Mouse (Mus musculus): ENCODE results near the gene Nat10. TPM values are rescaled to one million over a fixed set of nuclear protein-coding genes. Genes with fewer than 3 reads are reported as not detected.

Gene Nat10
- total and polyA plus RNA-seq, 2 experiments = 8.8 to 28.7 TPM

DNA sequence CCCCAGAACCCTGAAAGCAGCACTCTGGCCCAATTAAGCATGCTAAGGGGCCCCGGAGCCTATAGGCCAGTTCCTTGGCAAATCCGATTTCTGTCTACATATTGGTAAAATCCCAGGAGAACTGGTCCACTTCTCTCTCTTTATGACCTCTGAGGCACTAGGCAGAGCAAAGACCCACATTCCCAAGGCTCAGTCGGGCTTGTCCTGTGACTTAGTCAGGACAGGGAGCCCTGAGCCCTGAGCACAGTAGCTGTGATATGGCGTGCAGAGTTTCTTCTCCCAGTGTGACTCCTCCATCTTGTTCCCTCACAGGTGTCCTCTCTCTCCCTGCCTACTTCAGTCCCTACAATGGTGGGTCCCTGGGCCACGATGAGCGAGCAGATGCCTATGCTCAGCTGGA lies 82.6 kb downstream of the Nat10 start:
- H3K79me2 ChIP-seq (ENCODE audit: control insufficient read depth, insufficient read depth, low read length) = peaks cover 3% of the 10 kb centered on the region; the same call in 1 of the 2 replicates
- DNase-seq (ENCODE audit: extremely low read depth, low read depth, low spot score) = no peak
- WGBS = 94% methylated on average over 6 of the region's 6 CpGs
- H3K4me3 ChIP-seq (ENCODE audit: insufficient read depth, low read depth, low read length) = no peak overlapping the region
- peaks cover 1% of the 10 kb centered on the region; the same call in 1 of the 2 replicates for H3K4me1 ChIP-seq (ENCODE audit: control insufficient read depth, insufficient read depth, low read length)
- peaks cover 2% of the 10 kb centered on the region; the same call in 1 of the 2 replicates for H3K36me3 ChIP-seq (ENCODE audit: control insufficient read depth, insufficient read depth, low read length)
- no peaks in the 10 kb centered on the region for H3K27me3 ChIP-seq (ENCODE audit: control insufficient read depth, insufficient read depth, low read length)
- no peak for TF ChIP-seq CTCF (IDR thresholded peaks at IDR 0.05; ENCODE audit: low read depth, low read length)
- no peak for TF ChIP-seq POLR2A (IDR thresholded peaks at IDR 0.05; ENCODE audit: extremely low read depth, insufficient read depth, low read length)
- H3K27ac ChIP-seq (replicated peaks; ENCODE audit: insufficient read depth, low read depth, low read length) = no peak overlapping the region
- H3K9ac ChIP-seq (ENCODE audit: low read depth, low read length) = no peak overlapping the region

DNA sequence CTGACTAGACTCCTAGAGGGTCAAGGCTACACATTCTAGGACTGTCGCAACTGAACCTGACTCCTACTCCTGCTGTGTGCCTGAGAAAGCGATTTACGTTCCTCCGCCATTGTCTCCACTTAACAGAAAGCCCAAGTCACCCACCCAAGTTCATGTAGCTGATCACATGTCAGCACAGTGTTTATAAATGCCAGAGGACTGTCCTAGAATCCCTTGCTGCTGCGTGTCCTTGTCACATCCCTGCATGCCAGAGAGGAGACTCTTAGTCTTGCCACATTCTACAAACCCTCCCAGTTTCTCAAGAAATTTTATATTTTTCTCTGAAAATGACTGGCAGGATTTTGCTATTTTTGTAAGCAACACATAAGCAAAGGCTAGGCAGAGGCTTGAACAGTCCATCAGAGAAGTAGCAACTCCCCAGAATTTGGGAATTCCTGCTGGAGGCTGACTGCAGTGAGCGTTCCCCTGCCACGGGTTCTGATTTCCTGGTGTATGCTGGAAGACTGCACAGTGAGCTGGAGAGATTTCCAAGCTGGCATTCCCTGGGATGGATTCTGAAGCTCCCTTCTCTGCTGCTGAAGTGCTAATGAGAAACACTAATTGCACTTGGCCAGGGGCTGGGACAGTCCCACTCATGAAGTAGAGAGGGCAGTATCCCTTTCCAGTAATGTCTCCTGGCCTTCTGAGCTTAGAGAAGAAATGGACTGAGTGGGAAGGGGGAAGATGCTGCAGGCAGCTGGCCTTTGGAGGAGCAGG lies 83.3 kb downstream of the Nat10 start:
- 90% methylated on average over 7 of the region's 7 CpGs for WGBS
- Histone ChIP-seq H3K27ac (replicated peaks; ENCODE audit: insufficient read depth, low read depth, low read length) (no peak overlapping the region), H3K4me1 (ENCODE audit: control insufficient read depth, insufficient read depth, low read length) (peaks cover 5% of the 10 kb centered on the region; the same call in 1 of the 2 replicates), H3K79me2 (ENCODE audit: control insufficient read depth, insufficient read depth, low read length) (no peaks in the 10 kb centered on the region; the same call in 1 of the 2 replicates), H3K4me3 (ENCODE audit: insufficient read depth, low read depth, low read length) (no peak overlapping the region), H3K27me3 (ENCODE audit: control insufficient read depth, insufficient read depth, low read length) (no peaks in the 10 kb centered on the region), H3K9ac (ENCODE audit: low read depth, low read length) (no peak overlapping the region), H3K36me3 (ENCODE audit: control insufficient read depth, insufficient read depth, low read length) (peaks cover 2% of the 10 kb centered on the region; the same call in 1 of the 2 replicates)
- no peak for DNase-seq (ENCODE audit: extremely low read depth, low read depth, low spot score)
- TF ChIP-seq CTCF (IDR thresholded peaks at IDR 0.05; ENCODE audit: low read depth, low read length) = no peak
- TF ChIP-seq POLR2A (IDR thresholded peaks at IDR 0.05; ENCODE audit: extremely low read depth, insufficient read depth, low read length) = no peak

DNA sequence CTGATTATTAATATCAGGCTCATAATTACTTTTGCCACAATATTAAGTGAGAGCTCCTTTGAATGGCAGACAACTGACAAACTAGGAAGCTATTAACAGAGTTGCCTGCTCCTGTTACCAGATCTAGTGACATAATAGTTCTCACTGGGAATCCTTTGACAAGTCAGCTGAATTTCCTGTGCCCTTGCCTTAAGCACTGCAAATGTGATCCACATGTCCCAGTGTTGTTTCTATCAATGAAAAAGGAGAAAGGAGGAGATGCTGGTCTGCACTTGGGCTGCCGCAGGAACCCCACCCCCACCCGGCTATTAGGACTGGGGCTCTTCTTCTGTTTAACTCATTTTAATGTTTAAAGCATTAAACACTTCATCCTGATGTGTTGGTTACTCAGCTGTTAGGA lies 84.3 kb downstream of the Nat10 start:
- TF ChIP-seq POLR2A (IDR thresholded peaks at IDR 0.05; ENCODE audit: extremely low read depth, insufficient read depth, low read length) (no peak), CTCF (IDR thresholded peaks at IDR 0.05; ENCODE audit: low read depth, low read length) (no peak)
- WGBS = 88% methylated on average over 2 of the region's 2 CpGs

DNA sequence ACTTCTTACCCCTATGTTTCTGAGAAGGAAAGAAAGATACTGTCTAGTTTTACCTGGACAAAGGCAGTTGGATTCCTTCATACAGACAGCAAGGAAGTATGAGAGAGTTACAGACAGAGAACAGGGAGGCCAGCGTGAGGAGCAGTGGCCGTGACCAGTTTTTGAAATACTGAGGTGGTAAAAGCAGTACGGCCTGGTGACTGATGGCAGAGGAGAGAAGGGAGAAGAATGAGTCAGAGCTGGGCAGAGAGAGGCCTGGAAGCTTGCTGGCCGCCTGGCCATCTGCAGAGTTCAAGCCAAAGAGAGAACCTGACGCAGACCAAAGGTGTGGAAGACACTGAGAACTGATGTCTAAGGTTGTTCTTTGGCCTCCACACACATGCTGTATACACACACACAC lies 85.7 kb downstream of the Nat10 start:
- Histone ChIP-seq H3K4me3 (ENCODE audit: insufficient read depth, low read depth, low read length) (no peak overlapping the region), H3K36me3 (ENCODE audit: control insufficient read depth, insufficient read depth, low read length) (peaks cover 2% of the 10 kb centered on the region; the same call in 1 of the 2 replicates), H3K79me2 (ENCODE audit: control insufficient read depth, insufficient read depth, low read length) (peaks cover 3% of the 10 kb centered on the region; the same call in 1 of the 2 replicates), H3K27ac (replicated peaks; ENCODE audit: insufficient read depth, low read depth, low read length) (no peak overlapping the region), H3K9ac (ENCODE audit: low read depth, low read length) (no peak overlapping the region), H3K27me3 (ENCODE audit: control insufficient read depth, insufficient read depth, low read length) (no peaks in the 10 kb centered on the region), H3K4me1 (ENCODE audit: control insufficient read depth, insufficient read depth, low read length) (peaks cover 5% of the 10 kb centered on the region)
- DNase-seq (ENCODE audit: extremely low read depth, low read depth, low spot score) = no peak
- TF ChIP-seq CTCF (IDR thresholded peaks at IDR 0.05; ENCODE audit: low read depth, low read length) = no peak
- TF ChIP-seq POLR2A (IDR thresholded peaks at IDR 0.05; ENCODE audit: extremely low read depth, insufficient read depth, low read length) = no peak
- WGBS = 90% methylated on average over 5 of the region's 5 CpGs

More for the DNA sequence above, 84.3 kb downstream of the Nat10 start:
- Histone ChIP-seq H3K4me3 (ENCODE audit: insufficient read depth, low read depth, low read length) (no peak overlapping the region), H3K36me3 (ENCODE audit: control insufficient read depth, insufficient read depth, low read length) (peaks cover 2% of the 10 kb centered on the region; the same call in 1 of the 2 replicates), H3K27ac (replicated peaks; ENCODE audit: insufficient read depth, low read depth, low read length) (no peak overlapping the region), H3K9ac (ENCODE audit: low read depth, low read length) (no peak overlapping the region), H3K4me1 (ENCODE audit: control insufficient read depth, insufficient read depth, low read length) (peaks cover 5% of the 10 kb centered on the region), H3K27me3 (ENCODE audit: control insufficient read depth, insufficient read depth, low read length) (no peaks in the 10 kb centered on the region), H3K79me2 (ENCODE audit: control insufficient read depth, insufficient read depth, low read length) (no peaks in the 10 kb centered on the region)
- no peak for DNase-seq (ENCODE audit: extremely low read depth, low read depth, low spot score)

DNA sequence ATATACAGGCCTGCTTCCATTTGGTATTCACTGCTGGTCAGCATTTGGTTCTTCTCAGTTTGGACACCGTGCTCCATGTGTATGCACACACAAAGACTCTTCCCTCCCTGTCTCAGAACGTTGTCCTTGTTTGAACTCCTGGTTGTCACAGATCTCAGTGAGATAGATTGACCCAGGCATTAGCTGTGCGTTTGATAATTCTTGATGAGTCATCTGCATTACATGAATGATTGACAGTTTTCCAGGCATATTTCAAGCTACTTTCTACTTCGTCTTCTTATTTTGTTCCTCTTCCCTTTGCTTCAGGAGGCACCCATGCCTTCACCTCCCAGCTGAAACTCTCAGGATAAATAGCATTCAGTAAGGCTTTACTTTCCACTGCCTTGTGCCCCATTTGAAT lies 87.5 kb downstream of the Nat10 start:
- DNase-seq (ENCODE audit: extremely low read depth, low read depth, low spot score) = no peak
- no peak overlapping the region for H3K4me3 ChIP-seq (ENCODE audit: insufficient read depth, low read depth, low read length)
- TF ChIP-seq CTCF (IDR thresholded peaks at IDR 0.05; ENCODE audit: low read depth, low read length) (no peak), POLR2A (IDR thresholded peaks at IDR 0.05; ENCODE audit: extremely low read depth, insufficient read depth, low read length) (no peak)
- no peaks in the 10 kb centered on the region for H3K27me3 ChIP-seq (ENCODE audit: control insufficient read depth, insufficient read depth, low read length)
- peaks cover 5% of the 10 kb centered on the region for H3K4me1 ChIP-seq (ENCODE audit: control insufficient read depth, insufficient read depth, low read length)
- WGBS = 21% methylated on average over 4 of the region's 4 CpGs
- no peak overlapping the region for H3K27ac ChIP-seq (replicated peaks; ENCODE audit: insufficient read depth, low read depth, low read length)
- no peak overlapping the region for H3K9ac ChIP-seq (ENCODE audit: low read depth, low read length)
- H3K79me2 ChIP-seq (ENCODE audit: control insufficient read depth, insufficient read depth, low read length) = peaks cover 8% of the 10 kb centered on the region; the same call in 1 of the 2 replicates
- H3K36me3 ChIP-seq (ENCODE audit: control insufficient read depth, insufficient read depth, low read length) = no peaks in the 10 kb centered on the region
